Mouse (Mus musculus) adrenal gland, adult 18-20 months (tissue): Measurements from ENCODE around the gene Mapkapk2. TPM values are rescaled to one million over a fixed set of nuclear protein-coding genes. Genes with fewer than 3 reads are reported as not detected.

Source experiments
- DNase-seq, 2 experiments: peaks; one replicate each; pipeline ENCODE4 v3.0.0; 2021 to 2022; ENCODE audit warnings: low spot score in 2 of 2
- total RNA-seq, 2 experiments: library from RNA; stranded (reverse); gene quantifications; 1 replicate in 1 of 2; 2 replicates in 1 of 2; pipeline ENCODE4 v1.2.3; 2021

Gene Mapkapk2
- total RNA-seq, 2 experiments from 2014 or later = 198 to 219 TPM

GRCm38 (mm10) chr1:131085272-131085671 is 12.4 kb downstream of the Mapkapk2 start:
- no peak for DNase-seq

- DNase-seq = no peak
Measured at GRCm38 (mm10) chr1:131084289-131084688, 13.3 kb downstream of the Mapkapk2 start.

GRCm38 (mm10) chr1:131083609-131084008 is 14.0 kb downstream of the Mapkapk2 start:
- no peak for DNase-seq

GRCm38 (mm10) chr1:131083122-131083521 is 14.5 kb downstream of the Mapkapk2 start:
- no peak for DNase-seq

- DNase-seq = no peak
Measured at GRCm38 (mm10) chr1:131080686-131081085, 16.9 kb downstream of the Mapkapk2 start.

- no peak for DNase-seq
Measured at GRCm38 (mm10) chr1:131079762-131080161, 17.9 kb downstream of the Mapkapk2 start.

- no peak for DNase-seq
Measured at GRCm38 (mm10) chr1:131078761-131079330, 18.8 kb downstream of the Mapkapk2 start.

- no peak for DNase-seq
Measured at GRCm38 (mm10) chr1:131075098-131075791, 22.4 kb downstream of the Mapkapk2 start.

- DNase-seq = no peak
Measured at GRCm38 (mm10) chr1:131074524-131074938, 23.1 kb downstream of the Mapkapk2 start.

- DNase-seq = no peak
Measured at GRCm38 (mm10) chr1:131072376-131072990, 25.1 kb downstream of the Mapkapk2 start.

GRCm38 (mm10) chr1:131069010-131069409 is 28.6 kb downstream of the Mapkapk2 start:
- no peak for DNase-seq

- DNase-seq = no peak
Measured at GRCm38 (mm10) chr1:131068011-131068727, 29.5 kb downstream of the Mapkapk2 start.

- DNase-seq = no peak
Measured at GRCm38 (mm10) chr1:131064202-131064601, 33.4 kb downstream of the Mapkapk2 start.

- DNase-seq = no peak
Measured at GRCm38 (mm10) chr1:131062821-131063220, 34.8 kb downstream of the Mapkapk2 start.

GRCm38 (mm10) chr1:131061740-131062254 is 35.8 kb downstream of the Mapkapk2 start:
- DNase-seq = no peak

GRCm38 (mm10) chr1:131060290-131061253 is 37.1 kb downstream of the Mapkapk2 start:
- DNase-seq = peak in 1 of 2 experiments; percentile 40

GRCm38 (mm10) chr1:131059841-131060240 is 37.8 kb downstream of the Mapkapk2 start:
- DNase-seq = no peak

- no peak for DNase-seq
Measured at GRCm38 (mm10) chr1:131059411-131059810, 38.2 kb downstream of the Mapkapk2 start.

GRCm38 (mm10) chr1:131058431-131058830 is 39.2 kb downstream of the Mapkapk2 start:
- no peak for DNase-seq

GRCm38 (mm10) chr1:131054251-131054650 is 43.4 kb downstream of the Mapkapk2 start:
- no peak for DNase-seq
